Mouse (Mus musculus) embryo, embryonic 11 days (tissue): Measurements from ENCODE around the gene Ddx27.
A peak's percentile ranks its signal among the peaks of the same experiment; 100 is the strongest.

Experiments used
- DNase-seq: peaks from one replicate; pipeline ENCODE4 v3.0.0-alpha.2; 2015

Ddx27 gene

DNA sequence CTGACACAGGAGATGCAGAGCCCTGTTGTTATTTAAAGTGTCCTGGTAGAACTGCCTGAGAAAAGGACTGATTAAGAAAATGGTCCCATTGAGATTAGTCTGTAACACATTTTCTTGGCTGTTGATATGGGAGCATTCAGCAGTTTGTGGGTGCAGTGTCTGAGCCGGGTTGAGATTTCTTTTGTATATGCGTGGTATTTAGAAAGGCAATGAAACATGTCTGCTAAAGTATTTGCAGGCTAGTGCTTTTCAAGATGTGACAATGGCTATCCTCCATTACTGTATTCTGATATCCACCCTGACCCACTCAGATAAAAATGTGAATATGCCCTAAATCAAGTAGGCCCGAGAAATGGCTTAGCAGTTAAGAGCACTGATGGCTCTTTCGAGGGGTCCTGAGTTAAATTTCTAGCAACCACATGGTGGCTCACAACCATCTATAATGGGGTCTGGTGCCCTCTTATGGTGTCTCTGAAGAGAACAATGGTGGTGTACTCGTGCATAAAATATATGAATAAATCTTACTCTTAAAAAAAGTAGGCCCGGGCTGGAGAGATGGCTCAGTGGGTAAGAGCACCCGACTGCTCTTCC lies 49.0 kb downstream of the Ddx27 start:
- DNase-seq: peak; percentile 44

DNA sequence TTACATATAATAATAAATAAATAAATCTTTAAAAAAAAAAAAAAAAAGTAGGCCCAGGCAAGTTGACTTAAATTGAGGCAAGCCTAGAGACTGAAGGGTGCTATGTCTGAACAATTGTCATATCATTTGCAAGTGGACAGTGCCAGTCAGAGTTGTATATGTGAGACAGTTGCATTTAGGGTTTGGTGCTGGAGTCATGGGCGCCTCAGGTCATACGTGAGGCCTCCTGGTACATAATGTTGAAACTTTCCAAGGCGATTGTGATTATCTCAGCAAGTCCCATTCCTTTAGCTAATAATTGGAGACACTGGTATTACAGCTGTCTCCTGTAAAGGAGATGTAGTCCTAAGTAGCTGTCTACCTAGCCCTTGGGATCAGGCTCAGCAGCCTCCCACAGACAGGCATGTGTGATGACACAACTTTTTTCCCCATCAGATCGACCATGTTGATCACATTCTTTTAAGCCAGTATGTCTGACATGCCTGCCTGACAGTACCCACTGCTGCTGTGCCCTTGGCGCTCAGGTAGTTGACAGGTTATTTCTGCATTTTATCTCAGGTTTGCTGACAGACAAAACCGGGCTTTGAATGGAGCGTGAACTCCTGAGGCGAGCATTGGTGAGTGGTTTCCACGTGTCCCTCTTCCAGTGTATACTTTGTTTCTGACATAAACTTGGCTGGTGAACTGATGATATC lies 49.8 kb downstream of the Ddx27 start:
- no peak for DNase-seq

DNA sequence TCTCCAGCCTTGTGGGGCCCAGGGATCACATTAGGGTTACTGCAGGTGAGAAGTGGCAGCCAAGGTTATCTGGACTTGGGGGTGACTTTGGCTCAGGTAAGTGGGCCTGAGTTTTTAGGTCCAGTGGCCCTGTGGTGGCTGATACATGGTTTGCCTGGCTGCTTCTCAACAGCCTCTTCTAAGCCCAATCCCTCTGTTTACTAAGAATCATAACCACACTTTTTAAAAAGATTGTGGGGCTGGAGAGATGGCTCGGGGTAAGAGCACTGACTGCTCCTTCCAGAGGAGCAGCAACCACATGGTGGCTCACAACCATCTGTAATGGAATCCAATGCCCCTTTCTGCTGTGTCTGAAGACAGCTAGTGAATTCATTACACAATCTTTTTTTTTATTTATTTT lies 51.0 kb downstream of the Ddx27 start:
- DNase-seq: no peak

DNA sequence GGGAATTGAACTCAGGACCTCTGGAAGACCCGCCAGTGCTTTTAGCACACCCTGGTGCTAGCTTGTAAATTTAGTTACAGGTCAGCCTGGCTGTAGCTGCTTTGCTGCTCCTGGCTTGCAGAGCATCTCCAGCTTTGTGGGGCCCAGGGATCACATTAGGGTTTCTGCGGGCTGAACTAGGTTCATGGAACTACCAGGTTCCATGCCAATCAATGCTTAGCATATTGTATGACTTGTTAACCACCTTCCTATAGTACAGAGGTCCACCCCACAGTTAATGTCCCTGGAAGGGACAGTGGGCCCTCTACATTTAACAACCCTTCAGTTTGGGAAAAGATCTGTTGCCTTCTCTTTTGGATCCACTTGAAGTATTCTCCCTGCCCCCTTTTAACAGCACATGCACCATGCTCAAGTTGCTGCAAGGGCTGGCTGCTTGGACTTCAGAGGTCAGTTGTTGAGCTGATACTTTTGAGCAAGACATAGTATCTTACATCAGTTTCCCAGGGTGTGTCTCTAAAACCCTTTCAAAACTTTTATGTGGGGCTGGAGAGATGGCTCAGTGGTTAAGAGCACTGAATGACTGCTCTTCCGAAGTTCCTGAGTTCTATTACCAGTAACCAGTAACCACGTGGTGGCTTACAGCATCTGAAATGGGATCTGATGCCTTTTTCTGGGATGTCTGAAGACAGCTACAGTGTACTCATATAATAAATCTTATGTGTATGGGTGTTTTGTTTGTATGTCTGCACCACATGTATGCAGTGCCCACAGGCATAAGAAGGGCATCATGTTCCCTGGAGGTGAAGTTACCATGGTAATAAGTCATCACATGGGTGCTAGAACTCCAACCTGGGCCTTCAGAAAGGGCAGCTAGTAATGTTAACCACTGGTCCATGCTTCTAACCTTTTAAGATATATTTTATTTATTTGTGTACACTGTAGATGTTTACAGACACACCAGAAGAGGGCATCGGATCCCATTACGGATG lies 51.8 kb downstream of the Ddx27 start:
- no peak for DNase-seq

DNA sequence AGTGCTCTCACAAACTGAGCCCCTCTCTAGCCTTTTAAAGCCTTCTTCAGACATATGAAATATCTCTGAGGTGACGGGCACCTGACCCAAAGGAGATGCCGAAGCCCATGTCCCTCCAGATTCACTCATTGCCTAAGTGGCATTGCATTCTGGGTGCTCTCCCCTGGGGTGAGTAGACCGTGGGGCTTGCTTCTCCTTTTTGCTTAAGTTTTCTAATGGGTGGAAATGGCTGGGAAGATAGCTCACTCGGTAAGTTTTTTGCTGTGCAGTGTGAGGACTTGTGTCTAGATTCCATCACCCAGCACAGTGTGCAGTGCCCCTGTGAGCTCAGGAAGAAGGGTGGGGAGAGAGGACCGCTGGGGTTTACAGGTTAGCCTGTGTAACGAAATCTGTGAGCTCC lies 52.6 kb downstream of the Ddx27 start:
- DNase-seq: no peak

DNA sequence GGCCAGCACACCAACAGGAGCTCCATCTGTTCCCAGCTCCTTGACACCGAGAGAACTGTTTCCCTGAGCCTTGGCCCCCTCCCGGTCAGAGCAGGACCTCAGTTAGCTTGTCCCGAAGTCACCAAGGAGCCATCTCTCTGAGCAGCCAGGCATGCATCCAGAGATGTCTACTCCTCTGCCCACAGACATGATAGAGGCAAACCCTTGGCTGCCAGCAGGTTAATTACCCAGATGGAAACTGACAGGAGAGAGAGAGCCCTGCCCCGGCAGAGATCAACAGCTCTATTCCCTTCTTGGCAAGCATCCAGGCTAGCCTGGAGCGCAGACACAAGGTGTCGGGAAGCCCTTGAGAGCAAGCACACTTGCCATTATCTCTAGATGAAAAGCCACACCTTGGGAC lies 55.3 kb downstream of the Ddx27 start:
- DNase-seq: no peak

DNA sequence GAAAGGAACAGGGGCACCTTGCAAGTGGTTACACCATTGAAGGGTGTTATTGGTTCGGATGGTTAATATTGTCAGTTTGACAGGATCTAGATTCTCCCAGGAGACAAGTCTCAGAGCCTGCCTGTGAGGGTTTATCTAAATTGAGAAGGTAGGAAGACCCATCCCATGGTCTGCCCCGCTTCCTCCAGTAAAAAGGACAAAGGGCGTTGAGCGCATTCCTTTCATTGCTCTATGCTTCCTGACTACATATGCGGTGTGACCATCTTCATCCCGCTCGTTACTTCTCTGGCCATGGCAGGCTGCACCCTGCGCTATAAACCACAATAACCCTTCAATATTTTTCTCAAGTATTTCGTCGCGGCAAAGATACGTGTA lies 56.3 kb downstream of the Ddx27 start:
- DNase-seq: no peak

DNA sequence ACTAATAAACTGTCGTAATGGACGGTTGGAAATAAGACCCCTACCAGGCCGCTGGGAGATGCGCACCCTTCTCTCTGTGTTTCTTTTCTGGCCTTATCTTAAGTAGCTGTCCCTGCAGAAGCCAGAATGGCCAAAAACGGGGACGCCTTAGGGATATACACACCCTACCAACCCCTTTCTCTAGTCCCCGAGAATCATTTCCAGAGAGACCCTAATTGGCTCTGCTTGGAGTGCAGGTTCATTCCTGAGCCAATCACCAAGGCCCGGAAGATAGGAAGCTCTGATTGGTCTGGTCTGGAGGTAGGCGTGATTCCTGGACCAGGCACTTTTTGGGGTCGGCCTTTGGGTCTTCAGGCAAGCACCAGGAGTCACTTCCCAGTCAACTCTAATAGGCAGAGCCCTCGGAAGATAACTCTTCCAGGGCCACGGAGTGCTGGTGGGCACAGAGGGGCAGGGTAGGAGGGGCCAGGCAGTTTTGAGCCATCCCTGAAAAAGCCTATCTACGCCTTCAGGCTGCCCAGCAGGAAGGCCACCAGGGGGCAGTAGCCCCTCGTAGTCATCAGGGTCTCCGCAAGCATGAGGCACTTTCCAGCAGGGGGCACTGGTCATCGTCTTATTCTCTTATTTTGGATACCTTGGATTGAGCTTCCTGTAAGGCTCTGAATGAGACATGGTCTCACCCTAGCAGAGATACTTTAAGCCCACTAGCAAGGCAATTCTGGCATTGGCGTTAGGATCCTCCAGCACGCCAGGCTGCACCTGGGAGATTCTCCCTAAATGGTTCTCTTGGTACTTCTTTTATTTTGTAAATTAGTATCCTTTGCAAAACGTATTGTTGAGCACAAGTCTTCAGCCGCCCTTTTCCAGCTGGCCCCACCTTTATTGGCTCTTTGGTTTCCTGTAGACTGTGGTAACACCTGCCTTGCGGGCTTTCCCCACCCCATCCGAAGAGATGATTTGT lies 56.9 kb downstream of the Ddx27 start:
- DNase-seq: peak; percentile 97

DNA sequence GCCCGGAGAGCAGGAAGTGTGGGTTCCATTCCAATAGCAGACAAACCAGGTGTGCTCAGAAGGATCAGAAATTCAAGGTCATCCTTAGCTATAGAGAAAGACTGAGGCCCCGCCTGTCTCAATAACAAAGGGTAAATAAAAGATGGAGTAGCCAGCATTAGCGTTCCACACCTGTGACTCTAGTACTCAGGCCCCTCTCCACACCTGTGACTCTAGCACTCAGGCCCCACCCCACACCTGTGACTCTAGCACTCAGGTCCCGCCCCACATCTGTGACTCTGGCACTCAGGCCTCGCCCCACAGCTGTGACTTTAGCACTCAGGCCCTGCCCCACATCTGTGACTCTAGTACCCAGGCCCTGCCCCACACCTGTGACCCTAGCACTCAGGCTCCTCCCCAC lies 59.6 kb downstream of the Ddx27 start:
- no peak for DNase-seq

DNA sequence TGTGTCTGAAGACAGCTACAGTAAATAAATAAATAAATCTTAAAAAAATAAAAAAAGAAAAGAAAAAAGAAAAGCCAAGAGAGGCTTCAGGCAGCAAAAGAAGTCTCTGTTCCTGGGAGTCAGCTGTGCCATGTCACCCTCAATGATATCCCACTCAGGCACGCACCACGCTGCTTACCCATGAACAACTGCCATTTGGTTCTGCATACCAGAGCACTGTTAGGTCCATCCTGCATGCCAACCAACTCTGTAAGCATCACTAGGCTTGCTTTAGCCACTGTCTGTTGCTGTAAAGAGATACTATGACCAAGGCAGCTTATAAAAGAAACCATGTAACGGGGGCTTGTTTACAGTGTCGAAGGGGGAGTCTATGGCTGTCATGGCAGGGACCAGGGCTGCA lies 61.4 kb downstream of the Ddx27 start:
- DNase-seq: no peak

DNA sequence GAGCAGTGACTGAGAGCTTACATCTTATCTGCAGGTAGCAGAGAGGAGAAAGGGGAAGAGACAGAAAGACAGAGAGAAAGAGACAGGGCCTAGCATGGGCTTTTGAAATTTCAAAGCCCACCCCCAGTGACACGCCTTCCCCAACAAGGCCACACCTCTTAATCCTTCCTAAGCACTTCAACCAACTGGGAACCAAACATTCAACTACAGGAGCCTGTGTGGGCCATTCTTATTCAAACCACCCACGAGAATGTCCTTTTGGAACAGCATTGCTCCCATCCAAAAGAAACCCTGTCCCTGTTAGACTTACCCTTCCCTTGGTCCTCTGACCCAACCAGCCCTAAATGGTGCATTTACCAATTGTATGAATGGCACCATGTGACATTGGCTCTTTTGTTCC lies 61.8 kb downstream of the Ddx27 start:
- no peak for DNase-seq

DNA sequence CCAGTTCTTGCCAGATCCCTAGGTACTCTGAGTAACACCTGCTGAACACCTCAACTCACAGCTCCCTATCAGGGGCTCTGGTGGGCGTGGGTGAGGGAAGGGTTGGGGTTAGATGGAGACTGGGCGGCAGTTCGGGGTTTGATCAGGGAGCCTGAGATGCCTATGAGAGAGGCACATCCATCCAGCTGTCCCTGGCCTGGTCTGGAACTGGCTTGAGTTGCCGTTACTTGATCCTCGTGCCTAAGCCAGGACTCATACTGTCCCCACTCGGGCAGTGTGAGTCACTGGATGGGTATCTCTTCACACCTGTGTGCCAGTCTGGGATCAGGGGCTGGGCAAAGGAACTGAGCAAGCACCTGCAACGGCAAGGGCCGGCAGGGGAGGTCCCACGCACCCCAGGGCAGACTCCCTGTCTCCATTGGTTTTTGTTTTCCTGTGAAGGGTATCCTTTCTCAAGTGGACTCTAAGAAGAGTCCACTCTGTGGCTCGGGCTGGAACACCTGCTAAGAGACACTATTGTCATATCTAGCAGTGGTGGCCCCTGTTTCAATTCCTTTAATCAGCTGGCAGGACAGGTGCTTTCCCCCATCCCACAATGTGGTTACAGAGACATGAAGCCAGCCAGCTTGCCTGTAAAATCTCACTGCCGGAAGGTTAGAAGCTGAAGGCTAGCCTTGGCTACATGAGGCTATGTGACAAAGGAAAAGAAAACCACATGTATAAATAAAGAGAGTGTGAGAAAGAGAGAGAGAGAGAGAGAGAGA lies 62.4 kb downstream of the Ddx27 start:
- DNase-seq: no peak

DNA sequence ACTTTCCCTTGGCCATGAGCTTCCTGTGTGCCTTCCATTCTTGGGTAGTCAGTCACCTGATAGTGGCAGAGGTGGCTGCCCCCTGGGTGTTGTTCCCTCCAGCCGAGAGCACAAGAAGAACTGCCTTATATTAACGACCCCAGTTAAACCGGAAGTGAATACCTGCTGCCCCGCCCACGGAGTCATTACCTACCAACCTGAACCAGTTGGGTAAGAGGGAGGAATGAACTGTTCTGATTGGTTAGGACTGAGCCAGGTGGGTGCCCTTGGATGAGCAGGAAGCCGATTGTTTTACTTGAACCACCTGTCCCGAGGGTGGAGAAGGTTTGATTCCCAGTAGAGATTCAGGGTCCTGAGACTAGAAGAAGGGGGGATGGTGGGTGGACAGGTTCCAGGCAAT lies 63.5 kb downstream of the Ddx27 start:
- no peak for DNase-seq

DNA sequence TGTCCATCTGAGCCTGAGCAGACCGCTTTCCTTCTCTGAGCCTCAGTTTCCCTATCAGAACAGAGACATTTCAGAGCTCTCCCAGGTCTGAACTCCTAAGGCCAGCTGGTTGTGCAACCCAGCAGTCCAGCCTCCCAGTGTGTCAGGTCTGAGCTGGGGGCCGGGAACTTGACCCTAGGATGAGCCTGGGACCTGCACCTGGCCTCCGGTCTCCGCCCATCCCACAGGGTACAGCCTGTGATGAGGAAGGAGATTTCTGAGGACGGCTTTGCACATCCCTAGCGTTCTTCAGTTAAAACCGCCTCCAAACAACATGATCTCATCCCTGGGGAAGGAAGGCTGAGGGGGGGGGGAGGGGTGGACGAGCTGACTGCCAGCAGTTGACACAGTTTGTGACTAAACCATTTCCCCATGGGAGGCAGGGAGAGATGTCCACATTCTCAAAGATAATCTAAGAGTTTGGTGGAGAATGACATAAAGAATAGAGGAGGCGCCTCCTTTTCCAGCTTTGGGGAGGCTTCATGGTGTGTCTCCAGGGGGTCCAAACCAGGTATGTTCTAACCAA lies 64.0 kb downstream of the Ddx27 start:
- DNase-seq: no peak

DNA sequence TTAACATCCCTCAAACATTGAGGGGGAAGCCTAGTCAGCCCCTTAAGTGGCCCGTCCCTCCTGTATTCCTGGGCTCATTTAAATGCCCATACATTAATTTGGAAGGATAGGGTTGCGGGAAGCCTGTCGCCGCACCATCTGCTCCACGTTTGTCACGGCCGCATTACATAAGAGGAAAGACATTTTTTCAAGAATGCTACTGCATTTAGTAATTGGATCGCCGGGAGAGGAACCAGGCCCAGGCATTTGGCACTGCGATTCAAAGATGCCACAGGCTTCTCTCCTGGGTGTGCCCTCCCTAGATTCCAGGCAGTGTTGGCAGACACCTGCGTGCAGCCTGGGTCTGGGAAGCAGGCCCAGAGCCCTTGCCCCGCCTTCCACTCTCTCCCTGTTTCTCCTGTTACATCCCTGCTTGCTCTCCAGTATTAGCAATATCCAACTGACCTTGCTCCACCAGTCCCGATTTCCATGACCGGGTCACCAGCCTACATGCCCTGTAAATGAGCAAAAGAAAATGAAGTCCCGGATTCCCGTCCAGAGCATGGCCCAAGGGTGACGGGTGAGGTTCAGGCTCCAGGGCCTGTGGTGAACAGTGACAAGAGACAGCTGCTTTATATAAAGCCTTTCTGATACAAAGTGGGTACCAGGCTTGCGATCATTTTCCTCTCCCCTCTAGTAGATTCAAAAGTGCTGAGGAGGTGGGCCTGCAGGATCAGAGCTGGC lies 64.7 kb downstream of the Ddx27 start:
- no peak for DNase-seq

DNA sequence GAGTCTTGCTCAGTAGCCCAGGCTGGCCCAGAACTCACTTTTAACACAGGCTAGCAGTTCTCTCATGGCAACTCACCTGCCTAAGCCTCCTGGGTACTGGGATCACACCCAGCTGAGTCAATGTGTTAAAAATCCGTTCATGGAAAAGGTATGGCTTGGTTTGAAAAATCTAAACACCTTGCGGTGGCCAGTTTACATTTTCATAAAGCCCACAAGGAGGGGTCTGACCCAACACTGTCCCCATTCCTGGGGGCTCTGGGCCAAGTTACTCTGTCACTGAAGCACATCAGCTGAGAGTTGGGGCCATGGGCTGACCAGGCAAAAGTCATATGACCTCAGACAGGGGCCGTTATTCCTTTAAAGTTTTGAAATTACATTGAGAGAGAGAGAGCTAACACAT lies 65.4 kb downstream of the Ddx27 start:
- DNase-seq: no peak

DNA sequence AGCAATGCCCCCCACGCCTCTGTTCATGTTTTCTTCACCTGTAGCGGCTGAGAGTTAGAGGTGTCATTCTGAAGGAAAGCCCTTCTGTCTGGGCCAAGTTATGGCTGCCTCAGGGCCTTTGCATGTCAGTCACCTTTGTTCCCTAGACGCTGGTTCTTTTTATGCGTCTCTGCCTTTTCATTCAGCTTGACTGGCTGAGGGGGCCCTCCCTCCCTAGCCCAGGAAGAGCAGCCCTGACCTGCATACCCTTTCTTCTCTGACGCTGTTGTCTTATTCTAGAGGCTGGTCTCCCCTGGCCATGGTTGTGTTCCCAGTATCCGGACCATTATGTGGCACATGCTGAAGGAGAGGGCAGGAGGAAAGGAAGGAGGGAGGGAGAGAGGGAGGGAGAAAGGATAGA lies 66.1 kb downstream of the Ddx27 start:
- DNase-seq: no peak

DNA sequence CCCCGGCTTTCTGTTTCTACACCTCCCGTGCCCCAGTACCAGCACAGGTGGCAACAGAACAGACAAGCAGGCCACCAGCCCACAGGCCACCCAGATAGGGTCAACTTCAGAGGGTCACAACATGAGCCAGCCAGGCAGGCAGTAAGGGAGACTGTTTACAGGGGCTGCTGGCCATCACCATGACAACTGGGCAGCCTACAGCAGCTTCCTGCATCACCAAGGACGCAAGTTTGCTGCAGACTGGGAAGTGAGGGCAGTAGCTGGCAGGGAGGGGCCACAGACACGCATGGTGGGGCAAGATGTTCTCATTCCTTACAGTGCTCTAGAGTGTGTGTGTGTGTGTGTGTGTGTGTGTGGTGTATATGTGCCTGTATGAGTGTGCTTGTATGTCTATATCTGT lies 66.6 kb downstream of the Ddx27 start:
- DNase-seq: peak; percentile 63
